Mouse (Mus musculus) thymus, postnatal 25 days (tissue): Measurements from ENCODE around the gene Xirp2.
"Not testable (repeated sequence)": the region's sequence is repeated elsewhere in the genome, so short reads cannot be mapped to it uniquely, and the experiment has no call there.

Experiments used
- DNase-seq: peaks from one replicate; pipeline ENCODE4 v3.0.0; 2022

The Xirp2 gene

DNA sequence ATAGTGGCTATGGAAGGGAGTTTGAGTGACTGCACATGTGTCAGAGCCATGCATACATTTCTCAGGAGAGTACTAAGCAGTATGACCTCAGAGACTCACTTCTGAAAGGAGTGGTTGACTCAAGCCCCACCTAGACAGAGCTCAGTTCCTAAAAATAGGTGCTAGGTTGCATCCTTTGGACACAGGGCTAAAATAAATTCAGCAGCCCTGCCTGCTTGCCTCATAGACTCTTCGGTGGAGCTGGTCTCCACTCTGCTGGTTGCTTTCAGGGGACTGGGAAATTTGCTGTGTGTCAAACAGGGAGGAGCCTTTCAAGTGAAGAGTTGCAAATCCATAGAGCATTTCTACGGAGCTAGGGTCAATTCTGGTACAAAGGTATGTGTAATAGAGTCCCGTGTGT lies at the start of gene Xirp2:
Xirp2 (plus strand) TSS at position 223 of the 400 bp plus-strand sequence.
- DNase-seq: no peak

DNA sequence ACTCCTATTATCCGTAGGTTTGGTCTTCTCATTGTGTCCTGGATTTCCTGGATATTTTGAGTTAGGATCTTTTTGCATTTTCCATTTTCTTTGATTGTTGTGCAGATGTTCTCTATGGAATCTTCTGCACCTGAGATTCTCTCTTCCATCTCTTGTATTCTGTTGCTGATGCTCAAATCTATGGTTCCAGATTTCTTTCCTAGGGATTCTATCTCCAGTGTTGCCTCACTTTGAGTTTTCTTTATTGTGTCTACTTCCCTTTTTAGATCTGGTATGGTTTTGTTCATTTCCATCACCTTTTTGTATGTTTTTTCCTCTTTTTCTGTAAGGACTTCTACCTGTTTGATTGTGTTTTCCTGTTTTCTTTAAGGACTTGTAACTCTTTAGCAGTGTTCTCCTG lies 32.4 kb upstream of the Xirp2 start, which contains the start of gene Gm21830:
Gm21830 (plus strand) TSS at position 301 of the 400 bp plus-strand sequence.
- DNase-seq: not testable (repeated sequence)

DNA sequence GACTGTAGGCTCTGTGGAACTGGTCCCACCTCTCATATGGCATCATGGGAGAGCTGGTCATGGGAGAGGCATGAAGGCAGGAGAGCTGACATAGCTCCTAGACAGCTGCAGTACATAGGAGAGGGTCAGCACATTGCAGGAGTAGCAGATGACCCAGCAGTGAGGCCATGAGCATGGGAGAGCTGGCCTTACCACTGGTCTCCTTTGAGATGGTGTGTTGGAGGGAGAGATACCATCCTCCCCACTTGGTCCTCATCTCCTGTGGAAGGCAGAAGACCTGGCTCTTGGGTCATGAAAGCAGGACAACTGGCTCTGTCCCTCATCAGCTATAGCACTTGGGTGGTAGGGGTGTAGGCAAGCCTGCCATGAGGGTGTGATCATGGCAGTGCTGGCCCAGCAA lies 24.9 kb upstream of the Xirp2 start:
- no peak for DNase-seq

DNA sequence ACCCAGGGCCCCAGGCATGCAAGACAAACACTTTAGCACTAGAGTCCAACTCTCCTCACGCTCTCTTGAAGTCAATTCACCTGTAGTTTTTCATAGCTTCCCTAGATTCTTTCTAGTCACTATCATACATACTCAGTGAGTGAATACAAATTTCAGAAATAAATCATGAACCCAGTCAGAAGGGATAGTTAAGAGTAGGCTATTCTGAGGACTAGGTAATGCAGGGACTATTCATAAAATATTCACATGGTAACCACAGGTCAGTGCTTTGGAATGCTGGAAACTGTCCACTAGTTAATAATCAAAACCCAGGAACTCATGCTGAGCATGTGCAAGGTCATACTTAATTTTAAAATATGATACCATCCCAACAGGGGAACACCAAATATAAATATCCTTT lies 23.0 kb upstream of the Xirp2 start:
- no peak for DNase-seq

DNA sequence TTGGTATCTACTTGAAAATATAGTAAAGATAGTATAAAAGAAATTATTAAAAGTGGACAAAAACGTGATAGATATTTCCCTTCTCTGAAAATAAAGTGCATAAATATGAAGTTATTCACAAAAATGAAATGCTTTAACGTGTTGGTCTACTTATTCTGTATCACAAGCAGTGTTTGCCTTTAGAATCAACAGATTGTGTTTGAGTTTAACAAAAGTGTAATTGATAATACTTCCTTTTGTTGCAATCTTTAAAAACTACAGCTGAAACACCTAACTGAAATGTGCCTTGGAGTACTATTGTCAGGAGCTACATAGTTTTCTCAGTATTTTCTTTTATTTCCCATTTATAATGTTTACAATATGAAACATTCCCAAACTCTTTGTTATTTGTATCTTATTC lies 12.7 kb upstream of the Xirp2 start, which contains the start of gene Gm26727:
Gm26727 (minus strand) TSS at position 101 of the 400 bp plus-strand sequence.
- DNase-seq: no peak

DNA sequence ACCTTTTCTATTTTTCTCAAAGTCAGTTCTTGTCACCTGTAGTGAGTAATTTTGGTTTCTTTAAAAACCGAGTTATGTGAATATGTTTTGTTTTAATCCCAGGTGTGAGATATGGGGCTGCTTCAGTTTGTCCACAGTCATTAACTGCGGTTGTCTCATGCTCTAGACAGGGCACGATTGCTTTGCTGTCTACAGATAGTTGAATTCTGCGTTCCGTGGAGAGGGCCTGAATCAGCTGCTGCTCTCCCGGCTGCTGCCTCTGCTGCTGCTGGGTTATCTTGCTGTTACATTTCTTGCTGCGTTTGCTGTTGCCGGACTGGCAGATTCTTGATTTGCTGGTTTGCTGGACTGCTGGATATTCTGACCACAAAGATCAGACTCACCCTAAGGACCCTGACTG lies 7.5 kb upstream of the Xirp2 start:
- no peak for DNase-seq

DNA sequence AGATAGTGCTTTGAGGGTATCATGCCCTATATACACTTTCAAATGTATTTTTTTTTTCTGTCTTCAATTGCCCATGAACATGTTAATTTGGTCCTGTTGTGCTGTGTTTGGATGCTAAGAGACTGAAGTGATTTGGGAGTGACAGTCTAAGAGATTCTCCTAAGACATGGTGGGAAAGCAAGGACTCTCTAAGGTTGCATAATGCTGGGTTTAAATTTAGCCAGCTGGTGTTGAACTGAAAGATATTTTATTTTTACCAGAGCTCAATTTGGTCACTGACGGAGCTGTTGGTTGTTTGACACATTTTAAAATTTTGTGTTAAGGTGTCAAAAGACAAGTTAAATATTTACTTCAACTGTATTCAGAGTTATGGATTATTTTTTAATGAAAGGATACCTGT lies 970 bp downstream of the Xirp2 start:
- DNase-seq: no peak

DNA sequence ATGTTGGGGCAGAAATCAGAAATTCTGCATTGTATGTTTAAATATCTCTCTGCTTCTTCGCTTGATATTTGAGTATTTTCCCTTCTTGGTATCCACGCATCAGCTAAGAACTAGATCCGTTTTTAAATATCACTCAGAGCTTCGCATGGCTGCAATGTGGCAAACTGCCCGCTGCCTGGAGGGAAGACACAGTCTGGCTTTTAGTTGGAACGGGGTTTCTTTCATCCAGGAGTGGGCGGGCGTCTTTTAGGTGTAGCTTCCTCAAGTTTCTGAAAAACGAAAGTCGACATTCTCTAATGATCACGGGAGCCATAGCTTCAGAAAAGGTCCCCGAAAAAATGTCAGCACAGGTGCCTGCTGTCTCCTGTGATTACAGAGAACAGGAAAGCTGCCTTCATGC lies 1.4 kb downstream of the Xirp2 start:
- DNase-seq: no peak

DNA sequence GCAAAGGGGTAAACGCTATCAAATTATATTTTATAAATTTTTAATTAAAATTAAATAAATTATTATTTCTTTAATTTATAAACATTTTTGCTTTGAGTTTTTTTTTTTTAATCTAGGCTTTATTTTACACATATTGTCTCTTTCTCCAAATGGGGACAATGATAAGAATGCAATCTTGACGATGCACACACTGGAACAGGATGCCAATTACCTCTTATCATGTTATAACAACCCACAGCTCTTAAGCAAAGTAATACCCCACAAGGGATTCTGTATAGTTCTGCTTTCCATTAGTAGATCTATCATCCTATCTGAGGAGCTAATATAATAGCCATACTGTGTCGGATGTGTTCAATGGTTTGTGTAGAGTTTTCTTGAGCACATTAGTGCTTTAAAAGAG lies 15.1 kb downstream of the Xirp2 start:
- DNase-seq: no peak

DNA sequence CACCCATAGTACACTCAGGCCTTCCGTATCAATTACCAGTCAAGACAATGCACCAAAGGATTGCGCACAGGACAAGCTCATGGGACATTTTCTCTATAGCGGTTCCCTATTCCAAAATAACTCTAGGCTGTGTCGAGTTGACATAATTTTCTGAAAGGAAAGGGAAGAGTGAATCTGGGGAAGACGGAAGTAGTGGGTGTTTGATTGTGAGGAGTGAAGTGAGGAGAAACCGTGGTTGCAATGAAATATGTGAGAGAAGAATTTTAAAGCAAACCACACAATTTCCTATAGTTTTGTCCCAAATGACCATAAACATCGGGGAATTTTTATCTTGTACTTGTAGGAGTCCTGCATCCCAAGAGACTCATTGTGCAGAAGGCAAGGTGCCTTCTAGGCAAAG lies 21.2 kb downstream of the Xirp2 start:
- DNase-seq: no peak

DNA sequence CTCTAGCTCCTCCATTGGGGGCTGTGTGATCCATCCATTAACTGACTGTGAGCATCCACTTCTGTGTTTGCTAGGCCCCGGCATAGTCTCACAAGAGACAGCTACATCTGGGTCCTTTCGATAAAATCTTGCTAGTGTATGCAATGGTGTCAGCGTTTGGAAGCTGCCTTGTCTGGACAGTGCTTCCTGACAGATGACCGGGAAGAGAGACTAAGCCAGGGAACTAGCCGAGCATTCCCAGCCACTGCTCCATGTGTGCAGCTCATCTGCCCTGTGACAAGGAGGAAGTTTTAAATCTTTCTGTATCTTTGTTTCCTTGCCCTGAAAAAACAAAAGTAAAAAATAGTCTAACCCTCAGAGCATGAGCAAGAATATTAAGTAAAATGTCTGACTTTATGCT lies 24.2 kb downstream of the Xirp2 start:
- DNase-seq: not testable (repeated sequence)

DNA sequence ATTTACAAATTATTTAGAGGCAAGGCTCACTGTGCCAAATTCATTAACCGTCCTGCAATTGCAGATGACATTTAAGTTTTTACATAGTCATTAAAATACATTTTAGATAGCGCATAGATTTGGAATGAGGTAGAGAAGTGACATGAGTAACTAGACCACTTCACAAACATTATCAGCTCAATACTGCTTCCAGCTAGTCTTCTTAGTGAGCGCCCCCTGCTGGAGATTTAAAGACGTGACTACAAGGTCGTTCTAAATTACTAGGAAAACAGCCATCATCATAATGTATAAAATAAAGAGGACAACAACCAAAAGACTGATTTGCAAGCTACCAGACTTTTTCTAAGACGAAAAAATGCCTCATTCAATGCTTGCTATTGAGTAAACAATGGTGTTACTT lies 32.0 kb downstream of the Xirp2 start:
- DNase-seq: no peak

DNA sequence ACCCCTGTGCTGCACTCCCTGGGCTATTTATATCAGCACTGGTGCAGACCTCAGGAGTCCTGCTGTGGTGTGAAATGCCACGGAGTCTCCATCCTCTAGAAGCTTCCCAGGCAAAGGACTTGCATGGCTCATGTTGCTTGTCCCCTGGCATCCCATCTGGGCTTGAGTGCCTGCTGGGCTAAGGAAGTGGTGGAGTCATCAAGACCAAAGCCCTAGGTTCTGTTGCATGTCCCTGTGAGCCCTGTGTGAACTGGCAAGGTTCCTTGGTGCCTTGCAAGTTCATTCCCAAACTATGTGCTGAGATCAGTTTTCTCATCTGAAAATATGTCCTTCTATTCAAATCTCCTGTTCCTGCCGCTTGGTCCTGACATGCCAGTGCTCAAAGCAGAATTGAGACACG lies 35.2 kb downstream of the Xirp2 start:
- DNase-seq: no peak

DNA sequence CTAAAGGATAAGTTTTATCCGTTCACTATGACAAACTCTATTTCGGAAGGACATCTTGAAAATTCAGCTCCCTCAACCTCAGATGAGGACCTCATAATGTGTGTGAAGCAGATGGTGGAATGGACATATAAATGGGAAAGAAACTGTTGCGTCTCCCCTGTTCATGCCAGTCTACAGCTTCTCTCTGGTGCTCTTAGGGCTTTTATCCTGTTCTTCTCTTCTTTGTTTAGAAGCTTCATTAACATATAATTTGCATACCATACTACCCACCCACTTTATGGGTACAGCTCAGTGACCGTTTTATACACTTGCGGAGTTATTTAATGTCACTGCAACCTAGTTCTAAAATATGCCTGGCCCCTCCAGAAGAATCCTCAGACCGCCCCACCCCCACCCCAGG lies 40.9 kb downstream of the Xirp2 start:
- DNase-seq: no peak

DNA sequence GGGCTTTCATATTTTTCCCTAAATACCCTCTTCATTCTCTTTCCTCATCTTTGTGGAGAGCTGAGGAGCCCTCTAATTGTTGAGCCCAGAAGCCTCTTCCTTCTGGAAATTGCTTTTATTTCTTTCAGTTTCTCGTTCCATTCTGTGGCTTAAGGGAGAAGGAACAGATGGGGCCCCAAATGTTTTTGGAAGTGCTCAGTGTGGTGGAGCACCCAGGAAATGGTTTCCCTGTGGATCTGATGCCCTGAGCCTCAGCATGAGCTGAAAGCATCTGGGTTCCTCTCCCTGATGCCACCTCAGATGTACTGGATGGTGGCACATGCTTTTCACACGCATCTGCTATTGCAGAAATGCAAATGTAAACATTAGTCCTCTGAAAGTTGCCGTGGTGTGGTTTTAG lies 41.4 kb downstream of the Xirp2 start:
- no peak for DNase-seq

DNA sequence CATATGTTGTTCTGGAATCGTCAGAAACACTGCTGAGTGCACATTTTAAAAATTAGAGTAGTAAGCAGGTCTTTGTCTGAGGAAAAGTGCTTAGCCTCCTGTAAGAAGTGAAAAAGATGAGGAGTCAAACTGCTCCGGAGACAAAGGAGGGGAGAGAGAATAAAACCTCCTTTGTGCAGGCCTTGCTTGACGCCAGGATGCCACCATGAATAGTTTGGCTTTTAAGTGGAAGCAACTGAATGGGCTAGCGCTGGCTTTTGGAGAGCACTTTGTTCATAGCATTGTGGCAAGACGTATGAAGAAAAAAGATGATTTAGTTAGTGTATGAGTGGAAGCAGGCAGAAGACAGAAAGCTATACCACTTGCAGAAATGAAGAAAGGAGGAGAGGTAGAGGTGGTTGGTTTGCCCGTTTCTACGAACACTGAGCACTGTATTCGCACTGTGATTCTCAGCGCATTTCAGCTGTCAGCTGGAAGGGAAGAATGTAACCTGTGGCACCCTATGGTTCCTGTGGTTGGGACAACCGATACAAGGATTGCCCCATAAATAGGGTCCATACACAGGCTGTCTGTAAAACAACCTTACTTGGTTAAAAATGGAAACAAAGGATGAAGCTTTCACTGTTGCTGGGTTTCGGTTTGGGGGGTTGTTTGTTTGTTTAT lies 42.8 kb downstream of the Xirp2 start:
- DNase-seq: no peak

DNA sequence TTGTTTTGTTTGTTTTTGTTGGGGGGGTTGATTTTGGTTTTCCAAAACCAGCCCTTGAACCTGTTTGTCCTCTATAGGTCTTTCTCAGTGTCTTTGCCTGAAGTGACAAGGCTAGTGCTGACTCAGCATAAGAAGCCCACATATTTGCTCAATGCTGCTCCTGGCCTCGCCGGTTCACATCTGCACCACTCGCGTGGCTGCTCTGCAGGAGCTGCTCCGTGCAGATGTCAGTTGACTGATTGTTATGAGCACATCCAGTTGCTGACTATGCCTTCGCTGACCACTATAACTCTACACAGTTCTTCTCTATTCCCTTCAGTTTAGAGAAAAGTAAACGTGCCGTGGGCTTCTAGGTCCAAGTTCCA lies 43.3 kb downstream of the Xirp2 start:
- DNase-seq: no peak

DNA sequence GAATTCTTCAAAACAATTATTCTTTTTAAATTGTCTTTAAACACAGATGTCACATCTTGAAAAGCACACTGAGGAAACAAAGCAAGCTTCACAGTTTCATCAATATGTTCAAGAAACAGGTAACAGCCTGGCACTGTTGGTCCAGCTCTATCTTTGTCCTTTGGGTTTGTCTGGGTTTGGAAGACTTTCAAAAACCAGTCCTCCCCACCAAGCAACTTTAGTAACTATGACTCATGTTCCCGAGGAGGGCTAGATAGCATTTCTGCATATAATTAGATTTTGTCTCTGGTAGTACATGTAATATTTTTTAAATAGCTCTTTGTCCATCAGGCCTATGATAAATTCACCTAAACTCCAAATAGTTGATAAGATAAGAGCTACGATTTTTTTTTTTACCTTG lies 59.7 kb downstream of the Xirp2 start:
- DNase-seq: no peak

DNA sequence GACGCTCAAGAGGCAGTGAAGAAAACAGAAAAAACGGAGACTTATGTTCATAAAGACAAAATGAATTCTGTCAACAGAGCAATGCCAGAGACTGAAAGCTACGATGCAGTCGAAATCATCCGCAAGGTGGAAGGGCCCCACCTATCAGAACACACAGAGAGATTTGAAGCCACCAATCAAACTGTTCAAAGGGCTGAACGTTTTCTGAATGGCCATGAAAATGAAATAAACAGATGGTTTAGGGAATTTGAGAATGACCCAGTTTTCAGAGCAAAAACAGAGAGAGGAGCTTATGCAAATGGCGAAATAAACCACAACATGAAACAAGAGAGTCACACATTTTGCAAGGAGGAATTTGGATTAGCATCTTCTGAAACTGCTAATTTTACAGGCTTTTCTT lies 70.6 kb downstream of the Xirp2 start:
- no peak for DNase-seq

DNA sequence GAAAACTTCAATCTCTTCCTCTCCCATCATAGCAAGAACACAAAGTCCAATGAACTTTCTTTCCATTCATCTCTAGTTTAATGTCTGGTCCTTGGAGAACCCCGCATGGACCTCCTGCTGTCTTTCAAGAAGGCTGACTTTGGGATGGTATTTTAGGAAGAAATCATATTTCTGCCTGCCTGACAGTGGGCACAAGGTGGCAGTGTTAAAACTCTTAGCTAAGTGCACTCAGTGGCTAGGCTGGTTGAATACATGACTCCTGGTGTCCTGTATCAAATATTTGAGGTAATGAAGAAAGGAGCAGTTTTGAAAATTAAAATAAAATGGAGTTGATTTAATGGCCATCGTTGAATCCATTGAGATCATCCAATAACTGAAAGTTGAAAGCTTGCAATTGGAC lies 89.5 kb downstream of the Xirp2 start:
- DNase-seq: no peak

DNA sequence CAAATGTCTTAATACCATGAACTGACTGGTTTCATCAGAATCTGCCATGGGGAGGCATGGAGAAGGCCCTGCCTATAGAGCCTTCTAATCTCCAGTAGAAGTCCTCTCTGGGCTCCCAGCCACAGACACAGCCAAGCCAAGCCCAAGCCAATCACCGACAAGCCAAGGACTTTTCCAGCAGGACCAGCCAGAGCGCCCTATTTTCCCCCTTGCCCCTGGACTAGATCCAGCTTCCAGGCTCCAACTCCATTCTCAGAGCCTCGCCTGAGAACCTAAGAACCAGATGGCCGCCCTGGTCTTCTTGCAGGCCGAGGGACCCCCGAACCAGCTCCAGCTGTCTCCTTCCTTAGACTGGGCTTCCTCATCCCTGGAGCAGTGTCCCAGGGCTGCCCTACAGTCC lies 93.6 kb downstream of the Xirp2 start:
- DNase-seq: no peak

DNA sequence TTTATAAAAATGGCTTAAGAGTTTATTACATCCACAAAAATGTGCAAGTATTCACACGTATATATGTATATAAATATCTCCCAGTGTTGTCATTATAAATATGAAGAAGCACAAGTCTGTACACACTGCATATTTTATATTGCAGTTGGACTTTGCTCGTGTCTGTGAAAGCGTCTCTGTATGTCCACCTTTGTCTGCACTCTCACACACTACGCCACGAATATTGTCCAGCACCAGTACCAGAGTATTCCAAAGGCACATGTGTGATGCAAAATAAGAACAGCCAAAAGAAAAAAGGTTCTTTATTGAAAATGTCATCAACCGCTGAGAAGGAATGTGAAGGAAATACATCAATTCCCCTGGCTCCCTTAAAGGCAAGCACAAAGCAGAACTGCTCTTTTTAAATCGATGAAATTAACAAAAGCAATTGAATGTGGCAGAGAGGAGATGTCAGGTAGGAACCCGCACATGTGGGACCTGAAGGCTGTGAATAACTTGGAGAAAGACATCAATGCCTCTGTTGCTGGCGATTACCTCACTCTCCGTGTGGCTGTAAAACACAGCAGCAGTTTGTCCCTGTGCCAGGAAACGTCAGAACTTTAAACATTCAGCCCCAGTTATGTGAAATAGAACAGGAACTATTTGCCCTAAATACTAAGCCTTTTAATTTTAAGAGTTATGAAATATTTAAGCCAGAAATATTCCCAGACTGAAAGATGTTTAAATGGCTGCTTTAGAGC lies 96.3 kb downstream of the Xirp2 start:
- no peak for DNase-seq

DNA sequence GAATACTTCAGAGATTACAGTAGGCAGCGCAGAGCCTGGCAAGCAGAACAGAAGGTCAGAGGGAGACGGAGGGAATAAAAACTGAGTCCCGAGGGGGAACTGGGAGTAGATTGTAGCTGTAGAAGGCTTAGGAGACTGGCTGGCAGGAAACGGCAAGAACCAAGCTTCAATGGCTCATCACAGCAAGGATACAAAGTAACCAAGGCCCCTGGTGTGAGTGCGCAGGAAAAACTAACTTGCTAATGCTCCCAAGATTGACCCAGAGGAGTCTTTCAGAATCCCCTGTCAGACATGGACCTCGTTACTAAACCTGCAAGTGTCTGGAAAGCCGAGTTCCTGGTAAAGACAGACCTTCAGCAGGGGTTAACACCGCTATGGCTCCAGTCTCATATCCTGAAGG lies 98.6 kb downstream of the Xirp2 start:
- DNase-seq: no peak

DNA sequence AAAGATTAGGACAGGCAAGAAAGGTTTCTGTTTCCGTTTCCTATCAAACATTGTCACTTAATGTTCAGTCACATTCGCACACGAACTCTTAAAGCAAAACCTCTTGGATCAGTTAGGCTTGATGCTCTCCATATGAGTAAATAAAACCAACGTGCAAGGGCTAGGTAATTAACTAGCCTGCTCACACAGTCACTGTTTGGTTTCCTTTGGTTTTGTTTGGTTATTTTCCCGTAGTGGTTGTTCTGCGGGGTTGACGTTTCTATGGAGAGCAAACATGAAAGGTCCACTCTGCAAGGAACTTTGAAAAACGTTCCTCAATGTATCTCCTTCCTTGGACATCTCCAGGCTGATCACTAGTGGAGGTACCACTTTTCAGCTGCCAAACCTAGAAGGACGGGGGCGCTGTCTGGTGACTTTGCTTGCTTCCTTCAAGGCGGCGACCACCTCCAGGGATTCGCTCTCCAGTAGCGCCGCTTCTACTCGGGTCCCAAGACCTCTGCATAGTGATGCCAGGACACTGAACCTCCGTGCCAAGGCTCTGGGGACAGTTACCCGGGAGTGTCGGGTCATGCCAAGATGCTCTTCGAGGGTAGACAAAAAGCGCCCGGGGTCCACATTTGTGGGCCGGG lies 119.2 kb downstream of the Xirp2 start:
- DNase-seq: no peak
